15 mouse cellular contexts compared by ENCODE assay signal in genomic region chr7:139228447-139229171, GRCm38 (mm10). TPM values are rescaled to one million over a fixed set of nuclear protein-coding genes. Genes with fewer than 3 reads are reported as not detected.
DNase-seq lines count a peak whose midpoint lies in the region; ATAC-seq and TF ChIP-seq lines count a peak whose summit lies in the region.
"Had no signal": no experiment of that assay in that cellular context is flagged by ENCODE, and none has a peak within 500 bp of the region (broad histone marks: within the 10 kb centered on the region; RNA-seq: fewer than 3 reads in every experiment).

No protein-coding gene starts in this region.

- H3K9me3 ChIP-seq in liver, embryonic 13.5 days (replicated peaks): no peaks in the 10 kb centered on the region
- H3K9me3 ChIP-seq in liver, embryonic 11.5 days (ENCODE audit: control insufficient read depth, low read length): no peaks in the 10 kb centered on the region
- no peaks in the 10 kb centered on the region for H3K9me3 ChIP-seq in embryonic facial prominence, embryonic 10.5 days
- H3K9me3 ChIP-seq in heart, embryonic 12.5 days (replicated peaks): no peaks in the 10 kb centered on the region
- no peaks in the 10 kb centered on the region for H3K9me3 ChIP-seq in liver, postnatal 0 days (ENCODE audit: low read length)
- H3K9me3 ChIP-seq in midbrain, embryonic 14.5 days (ENCODE audit: control insufficient read depth, low read length): no peaks in the 10 kb centered on the region
- H3K9me3 ChIP-seq: midbrain, embryonic 12.5 days; neural tube, embryonic 12.5 days had no signal

- TF ChIP-seq EP300 in liver, postnatal 0 days (IDR thresholded peaks at IDR 0.05; ENCODE audit: low read depth): no peak

- no peak for TF ChIP-seq CTCF in liver, postnatal 0 days (IDR thresholded peaks at IDR 0.05; ENCODE audit: low read depth)

- no peak overlapping the region for H3K4me3 ChIP-seq in liver, embryonic 13.5 days (replicated peaks)
- no peak overlapping the region for H3K4me3 ChIP-seq in liver, embryonic 11.5 days (ENCODE audit: low read depth, low read length)
- no peak overlapping the region for H3K4me3 ChIP-seq in embryonic facial prominence, embryonic 10.5 days
- H3K4me3 ChIP-seq in heart, embryonic 12.5 days: no peak overlapping the region
- H3K4me3 ChIP-seq in liver, postnatal 0 days (ENCODE audit: low read depth, low read length): no peak overlapping the region
- H3K4me3 ChIP-seq in midbrain, embryonic 14.5 days (replicated peaks; ENCODE audit: low read depth, low read length): no peak overlapping the region
- H3K4me3 ChIP-seq: midbrain, embryonic 12.5 days; neural tube, embryonic 12.5 days had no signal

- DNase-seq in liver, embryonic 13.5 days: no peak
- DNase-seq in liver, embryonic 11.5 days (ENCODE audit: low spot score): no peak
- DNase-seq in embryonic facial prominence, embryonic 10.5 days (ENCODE audit: low spot score): no peak
- DNase-seq in liver, postnatal 0 days: no peak
- no peak for DNase-seq in midbrain, embryonic 14.5 days
- DNase-seq in testis, postnatal 14 days (ENCODE audit: low spot score): no peak
- DNase-seq: adrenal gland, adult 8-10 months; cerebellum, adult 2 months; kidney, adult 9 months; retina, postnatal 1 day had no signal

- ATAC-seq in liver, embryonic 13.5 days (ENCODE audit: low read depth): no peak
- ATAC-seq in liver, embryonic 11.5 days (replicated peaks; ENCODE audit: low FRiP score): no peak
- peak; percentile 37; the same call in 1 of the 2 replicates for ATAC-seq in heart, embryonic 12.5 days (ENCODE audit: insufficient number of reproducible peaks, low FRiP score)
- ATAC-seq in liver, postnatal 0 days: no peak
- no peak for ATAC-seq in midbrain, embryonic 14.5 days (ENCODE audit: low FRiP score, low TSS enrichment)
- ATAC-seq: Patski had no signal

- WGBS in liver, embryonic 13.5 days (ENCODE audit: insufficient replicate concordance): 26% methylated on average over 6 of the region's 6 CpGs
- WGBS in liver, embryonic 11.5 days: 45% methylated on average over 6 of the region's 6 CpGs
- 84% methylated on average over 6 of the region's 6 CpGs for WGBS in embryonic facial prominence, embryonic 10.5 days
- 37% methylated on average over 6 of the region's 6 CpGs for WGBS in heart, embryonic 12.5 days
- WGBS in liver, postnatal 0 days (ENCODE audit: insufficient replicate concordance): 30% methylated on average over 6 of the region's 6 CpGs
- WGBS in midbrain, embryonic 14.5 days: 88% methylated on average over 6 of the region's 6 CpGs

- no peaks in the 10 kb centered on the region for H3K27me3 ChIP-seq in liver, embryonic 13.5 days
- no peaks in the 10 kb centered on the region for H3K27me3 ChIP-seq in liver, embryonic 11.5 days (replicated peaks; ENCODE audit: control insufficient read depth, insufficient read depth, low read length)
- H3K27me3 ChIP-seq in embryonic facial prominence, embryonic 10.5 days (replicated peaks; ENCODE audit: low read depth, poor library complexity, severe bottlenecking): no peaks in the 10 kb centered on the region
- H3K27me3 ChIP-seq in heart, embryonic 12.5 days (replicated peaks): no peaks in the 10 kb centered on the region
- H3K27me3 ChIP-seq in liver, postnatal 0 days (ENCODE audit: insufficient read depth, low read length): no peaks in the 10 kb centered on the region
- H3K27me3 ChIP-seq in midbrain, embryonic 14.5 days (ENCODE audit: control insufficient read depth, insufficient read depth, low read length): no peaks in the 10 kb centered on the region
- H3K27me3 ChIP-seq: neural tube, embryonic 12.5 days; Patski had no signal

- peaks cover 6% of the 10 kb centered on the region; the same call in 1 of the 2 replicates for H3K4me1 ChIP-seq in liver, embryonic 13.5 days (replicated peaks)
- no peaks in the 10 kb centered on the region for H3K4me1 ChIP-seq in liver, embryonic 11.5 days (replicated peaks; ENCODE audit: control insufficient read depth, insufficient read depth, low read length)
- H3K4me1 ChIP-seq in embryonic facial prominence, embryonic 10.5 days: peaks cover 12% of the 10 kb centered on the region
- H3K4me1 ChIP-seq in heart, embryonic 12.5 days (replicated peaks): peaks cover 44% of the 10 kb centered on the region
- H3K4me1 ChIP-seq in liver, postnatal 0 days (ENCODE audit: insufficient read depth): peaks cover 22% of the 10 kb centered on the region
- H3K4me1 ChIP-seq in midbrain, embryonic 14.5 days (ENCODE audit: control insufficient read depth, insufficient read depth, low read length): no peaks in the 10 kb centered on the region; the same call in 1 of the 2 replicates
- H3K4me1 ChIP-seq: neural tube, embryonic 12.5 days had no signal

- no peak overlapping the region for H3K9ac ChIP-seq in liver, embryonic 13.5 days
- no peak overlapping the region for H3K9ac ChIP-seq in liver, embryonic 11.5 days (ENCODE audit: low read depth, low read length)
- no peak overlapping the region for H3K9ac ChIP-seq in heart, embryonic 12.5 days
- no peak overlapping the region for H3K9ac ChIP-seq in liver, postnatal 0 days (replicated peaks)
- H3K9ac ChIP-seq in midbrain, embryonic 14.5 days (replicated peaks; ENCODE audit: low read length): no peak overlapping the region
- H3K9ac ChIP-seq: hindbrain, embryonic 14.5 days; midbrain, embryonic 12.5 days; neural tube, embryonic 12.5 days had no signal

- no peaks in the 10 kb centered on the region for H3K36me3 ChIP-seq in liver, embryonic 13.5 days
- no peaks in the 10 kb centered on the region for H3K36me3 ChIP-seq in liver, embryonic 11.5 days (ENCODE audit: control insufficient read depth, insufficient read depth, low read length)
- no peaks in the 10 kb centered on the region for H3K36me3 ChIP-seq in embryonic facial prominence, embryonic 10.5 days (replicated peaks)
- H3K36me3 ChIP-seq in heart, embryonic 12.5 days: no peaks in the 10 kb centered on the region
- H3K36me3 ChIP-seq in liver, postnatal 0 days (replicated peaks; ENCODE audit: insufficient read depth, low read length): no peaks in the 10 kb centered on the region
- no peaks in the 10 kb centered on the region for H3K36me3 ChIP-seq in midbrain, embryonic 14.5 days (ENCODE audit: control insufficient read depth, insufficient read depth, low read length)
- H3K36me3 ChIP-seq: midbrain, embryonic 12.5 days; neural tube, embryonic 12.5 days had no signal

- H3K4me2 ChIP-seq in liver, embryonic 13.5 days: no peak overlapping the region
- no peak overlapping the region for H3K4me2 ChIP-seq in liver, embryonic 11.5 days
- H3K4me2 ChIP-seq in heart, embryonic 12.5 days: peak overlapping the region; percentile 30
- no peak overlapping the region for H3K4me2 ChIP-seq in liver, postnatal 0 days (ENCODE audit: low read depth, low read length)
- no peak overlapping the region for H3K4me2 ChIP-seq in midbrain, embryonic 14.5 days (ENCODE audit: low read length)
- H3K4me2 ChIP-seq: hindbrain, embryonic 14.5 days; midbrain, embryonic 12.5 days; neural tube, embryonic 12.5 days had no signal

- H3K27ac ChIP-seq in liver, embryonic 13.5 days: 0 out of 2 replicates have a peak overlapping the region, but pooled peaks have one; percentile 13
- no peak overlapping the region for H3K27ac ChIP-seq in liver, embryonic 11.5 days (ENCODE audit: low read depth, low read length)
- 0 out of 2 replicates have a peak overlapping the region, but pooled peaks have one; percentile 30 for H3K27ac ChIP-seq in embryonic facial prominence, embryonic 10.5 days (replicated peaks)
- H3K27ac ChIP-seq in heart, embryonic 12.5 days (ENCODE audit: poor library complexity, severe bottlenecking): peak overlapping the region; percentile 93
- H3K27ac ChIP-seq in liver, postnatal 0 days (ENCODE audit: low read depth): peak overlapping the region; percentile 57; the same call in 1 of the 2 replicates
- no peak overlapping the region for H3K27ac ChIP-seq in midbrain, embryonic 14.5 days (replicated peaks; ENCODE audit: low read depth, low read length)
- H3K27ac ChIP-seq: hindbrain, embryonic 14.5 days; midbrain, embryonic 12.5 days; neural tube, embryonic 12.5 days had no signal

RNA-seq across cellular contexts. Expression of gene Stk32c, which starts 15.5 kb away (rescaled TPM):
- not detected in 2 replicates for polyA plus RNA-seq in liver, embryonic 13.5 days (2015; fragmentation: Nextera tagmentation; extraction: Ambion mirVana)
- polyA plus RNA-seq in liver, embryonic 11.5 days (2014; fragmentation: Nextera tagmentation; extraction: Ambion mirVana): 0.19 TPM in 1 of 2 replicates, not detected in the other
- 0.10 and 0.12 TPM in 2 replicates for polyA plus RNA-seq in embryonic facial prominence, embryonic 10.5 days (2016; fragmentation: Nextera tagmentation; extraction: Ambion mirVana)
- polyA plus RNA-seq in heart, embryonic 12.5 days (2016; fragmentation: Nextera tagmentation; extraction: Ambion mirVana): 0.08 TPM in 1 of 2 replicates, not detected in the other
- not detected in 2 replicates for polyA plus RNA-seq in liver, postnatal 0 days (2015; fragmentation: Nextera tagmentation; extraction: Ambion mirVana)
- 0.99 and 3.8 TPM in 2 replicates for polyA plus RNA-seq in midbrain, embryonic 14.5 days (2014; fragmentation: Nextera tagmentation; extraction: Ambion mirVana)

RNA-seq across cellular contexts. Expression of gene Lrrc27, which starts 15.8 kb away (rescaled TPM):
- 0.62 and 0.90 TPM in 2 replicates for polyA plus RNA-seq in liver, embryonic 13.5 days (2015; fragmentation: Nextera tagmentation; extraction: Ambion mirVana)
- 2.2 and 2.6 TPM in 2 replicates for polyA plus RNA-seq in liver, embryonic 11.5 days (2014; fragmentation: Nextera tagmentation; extraction: Ambion mirVana)
- polyA plus RNA-seq in embryonic facial prominence, embryonic 10.5 days (2016; fragmentation: Nextera tagmentation; extraction: Ambion mirVana): 4.4 and 4.6 TPM in 2 replicates
- 2.7 and 3.4 TPM in 2 replicates for polyA plus RNA-seq in heart, embryonic 12.5 days (2016; fragmentation: Nextera tagmentation; extraction: Ambion mirVana)
- 0.43 and 0.78 TPM in 2 replicates for polyA plus RNA-seq in liver, postnatal 0 days (2015; fragmentation: Nextera tagmentation; extraction: Ambion mirVana)
- 3.5 and 6.1 TPM in 2 replicates for polyA plus RNA-seq in midbrain, embryonic 14.5 days (2014; fragmentation: Nextera tagmentation; extraction: Ambion mirVana)

RNA-seq across cellular contexts. Expression of gene Pwwp2b, which starts 19.7 kb away (rescaled TPM):
- polyA plus RNA-seq in liver, embryonic 13.5 days (2015; fragmentation: Nextera tagmentation; extraction: Ambion mirVana): 1.7 and 1.9 TPM in 2 replicates
- 3.3 and 3.5 TPM in 2 replicates for polyA plus RNA-seq in liver, embryonic 11.5 days (2014; fragmentation: Nextera tagmentation; extraction: Ambion mirVana)
- 7.1 and 7.6 TPM in 2 replicates for polyA plus RNA-seq in embryonic facial prominence, embryonic 10.5 days (2016; fragmentation: Nextera tagmentation; extraction: Ambion mirVana)
- polyA plus RNA-seq in heart, embryonic 12.5 days (2016; fragmentation: Nextera tagmentation; extraction: Ambion mirVana): 8.0 and 9.2 TPM in 2 replicates
- polyA plus RNA-seq in liver, postnatal 0 days (2015; fragmentation: Nextera tagmentation; extraction: Ambion mirVana): 1.3 and 1.5 TPM in 2 replicates
- polyA plus RNA-seq in midbrain, embryonic 14.5 days (2014; fragmentation: Nextera tagmentation; extraction: Ambion mirVana): 3.5 and 4.1 TPM in 2 replicates

Comparison
In these comparisons a context has a peak if more than half of its experiments do, and no peak if none do; other contexts are left out.
1. H3K27ac ChIP-seq: peak in liver, embryonic 13.5 days (single experiment), embryonic facial prominence, embryonic 10.5 days (single experiment), heart, embryonic 12.5 days (single experiment) and liver, postnatal 0 days (single experiment); none in liver, embryonic 11.5 days (single experiment) and midbrain, embryonic 14.5 days (single experiment).